Mouse (Mus musculus): ENCODE results near the gene Ubxn10. TPM values are rescaled to one million over a fixed set of nuclear protein-coding genes. Genes with fewer than 3 reads are reported as not detected.

Ubxn10 gene
- polyA plus RNA-seq, 1 experiment = 2.0 TPM

DNA sequence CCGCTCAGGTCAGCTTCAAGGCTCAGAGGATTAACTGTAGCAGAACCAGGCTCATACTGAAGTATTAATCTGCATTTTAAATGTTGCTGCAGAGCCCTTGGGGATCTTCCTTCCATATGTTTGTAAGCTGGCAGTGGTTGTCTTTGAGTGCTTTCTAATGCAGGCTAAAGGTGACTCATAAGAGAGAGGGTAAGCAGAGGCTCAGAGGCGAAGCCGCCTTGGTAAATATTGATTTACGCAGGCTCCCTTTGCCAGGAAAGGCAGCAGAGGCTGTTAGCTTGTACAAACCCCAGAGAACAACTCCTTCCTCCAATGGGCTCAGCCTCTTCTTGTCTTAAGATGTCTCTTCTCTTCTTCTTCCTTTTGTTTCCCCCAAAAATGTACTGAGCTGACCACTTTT is 64.8 kb downstream of the Ubxn10 start:
- no peak for DNase-seq
- Histone ChIP-seq H3K27ac (ENCODE audit: control insufficient read depth, insufficient read depth, low read length) (no peak overlapping the region), H3K27me3 (ENCODE audit: control insufficient read depth, insufficient read depth, low read length) (no peaks in the 10 kb centered on the region), H3K4me1 (replicated peaks; ENCODE audit: control insufficient read depth, insufficient read depth, low read length) (no peaks in the 10 kb centered on the region), H3K4me3 (ENCODE audit: control insufficient read depth, insufficient read depth, low read length) (no peak overlapping the region), H3K36me3 (ENCODE audit: control insufficient read depth, insufficient read depth, low read length) (no peaks in the 10 kb centered on the region)
- 79% methylated on average over 4 of the region's 4 CpGs for WGBS
- TF ChIP-seq CTCF (IDR thresholded peaks at IDR 0.05; ENCODE audit: borderline replicate concordance, control insufficient read depth, extremely low read depth, insufficient read depth, low read length, poor library complexity) (no peak), POLR2A (IDR thresholded peaks at IDR 0.05; ENCODE audit: control insufficient read depth, extremely low read depth, insufficient read depth, low read length, poor library complexity) (no peak)

DNA sequence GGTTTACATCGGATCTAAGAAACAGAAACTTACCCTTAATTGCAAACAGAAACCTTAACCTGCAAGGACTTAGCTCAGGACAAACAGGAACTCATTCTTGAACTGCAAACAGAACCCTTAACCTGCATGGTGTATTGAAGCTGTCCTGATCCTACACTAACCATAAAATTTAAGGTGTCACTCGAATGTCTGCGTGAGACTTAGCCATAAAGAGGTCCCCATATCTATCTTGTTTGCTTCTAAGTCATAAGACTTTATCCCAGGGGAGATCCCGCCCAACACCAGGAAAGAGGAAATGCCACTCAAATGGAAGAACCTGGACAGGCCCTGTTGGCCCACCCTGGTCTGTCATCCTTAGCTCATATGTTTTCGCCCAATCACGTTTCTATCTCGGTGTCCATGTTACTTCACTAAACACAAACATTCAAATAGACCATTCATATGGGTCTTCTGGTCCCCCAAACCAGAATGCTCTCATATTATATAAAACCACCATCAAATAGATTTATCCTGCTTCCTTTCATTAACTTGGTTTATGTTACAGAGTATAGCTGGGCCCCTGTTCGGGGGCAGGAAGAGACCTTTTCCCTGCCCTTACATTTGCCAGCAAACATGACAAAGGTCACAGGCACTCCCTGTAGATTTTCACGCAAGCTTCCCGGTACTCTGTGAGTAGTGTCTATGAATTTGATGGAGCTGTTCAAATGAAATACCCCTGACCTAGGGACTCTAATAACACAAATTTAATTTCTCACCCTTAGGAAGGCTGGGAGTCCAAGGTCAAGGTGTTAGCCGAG is 66.7 kb downstream of the Ubxn10 start:
- no peaks in the 10 kb centered on the region for H3K36me3 ChIP-seq (ENCODE audit: control insufficient read depth, insufficient read depth, low read length)
- TF ChIP-seq POLR2A (IDR thresholded peaks at IDR 0.05; ENCODE audit: control insufficient read depth, extremely low read depth, insufficient read depth, low read length, poor library complexity) (no peak), CTCF (IDR thresholded peaks at IDR 0.05; ENCODE audit: borderline replicate concordance, control insufficient read depth, extremely low read depth, insufficient read depth, low read length, poor library complexity) (no peak)

DNA sequence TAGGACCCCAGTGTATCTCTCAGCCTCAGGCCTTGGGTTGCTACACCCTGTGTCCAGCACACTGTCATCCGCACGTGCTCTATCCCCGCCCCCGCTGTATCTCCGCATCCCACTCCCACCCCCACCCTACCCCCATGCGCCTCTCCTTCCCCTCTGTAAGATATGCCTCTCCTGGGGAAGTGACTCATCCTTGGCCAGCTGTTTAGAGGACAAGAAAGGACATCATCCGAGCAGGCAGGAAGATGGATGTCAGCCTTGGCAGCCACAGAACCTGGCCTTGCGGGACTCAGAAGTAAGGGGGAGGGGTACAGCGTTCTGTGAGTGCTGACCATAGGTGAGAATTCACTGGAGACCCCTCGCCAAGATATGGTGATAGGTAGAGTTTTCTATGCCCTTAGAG is 70.4 kb downstream of the Ubxn10 start:
- no peaks in the 10 kb centered on the region for H3K27me3 ChIP-seq (ENCODE audit: control insufficient read depth, insufficient read depth, low read length)
- WGBS = 69% methylated on average over 10 of the region's 10 CpGs
- H3K4me1 ChIP-seq (replicated peaks; ENCODE audit: control insufficient read depth, insufficient read depth, low read length) = no peaks in the 10 kb centered on the region
- TF ChIP-seq POLR2A (IDR thresholded peaks at IDR 0.05; ENCODE audit: control insufficient read depth, extremely low read depth, insufficient read depth, low read length, poor library complexity) (no peak), CTCF (IDR thresholded peaks at IDR 0.05; ENCODE audit: borderline replicate concordance, control insufficient read depth, extremely low read depth, insufficient read depth, low read length, poor library complexity) (no peak)
- DNase-seq = no peak
- H3K27ac ChIP-seq (ENCODE audit: control insufficient read depth, insufficient read depth, low read length) = no peak overlapping the region
- H3K36me3 ChIP-seq (ENCODE audit: control insufficient read depth, insufficient read depth, low read length) = no peaks in the 10 kb centered on the region
- no peak overlapping the region for H3K4me3 ChIP-seq (ENCODE audit: control insufficient read depth, insufficient read depth, low read length)

More for the DNA sequence above, 66.7 kb downstream of the Ubxn10 start:
- Histone ChIP-seq H3K4me3 (ENCODE audit: control insufficient read depth, insufficient read depth, low read length) (no peak overlapping the region), H3K4me1 (replicated peaks; ENCODE audit: control insufficient read depth, insufficient read depth, low read length) (no peaks in the 10 kb centered on the region), H3K27me3 (ENCODE audit: control insufficient read depth, insufficient read depth, low read length) (no peaks in the 10 kb centered on the region), H3K27ac (ENCODE audit: control insufficient read depth, insufficient read depth, low read length) (no peak overlapping the region)
- WGBS = 89% methylated on average over 11 of the region's 11 CpGs
- no peak for DNase-seq

GRCm38 (mm10) chr4:138659936-138660602 is 76.9 kb downstream of the Ubxn10 start:
- WGBS = 84% methylated on average over 11 of the region's 11 CpGs
- H3K36me3 ChIP-seq (ENCODE audit: control insufficient read depth, insufficient read depth, low read length) = no peaks in the 10 kb centered on the region

More at GRCm38 (mm10) chr4:138659936-138660602, 76.9 kb downstream of the Ubxn10 start:
- Histone ChIP-seq H3K27ac (ENCODE audit: control insufficient read depth, insufficient read depth, low read length) (no peak overlapping the region), H3K4me3 (ENCODE audit: control insufficient read depth, insufficient read depth, low read length) (no peak overlapping the region), H3K4me1 (replicated peaks; ENCODE audit: control insufficient read depth, insufficient read depth, low read length) (no peaks in the 10 kb centered on the region), H3K27me3 (ENCODE audit: control insufficient read depth, insufficient read depth, low read length) (no peaks in the 10 kb centered on the region)
- no peak for DNase-seq
- TF ChIP-seq CTCF (IDR thresholded peaks at IDR 0.05; ENCODE audit: borderline replicate concordance, control insufficient read depth, extremely low read depth, insufficient read depth, low read length, poor library complexity) = no peak
- no peak for TF ChIP-seq POLR2A (IDR thresholded peaks at IDR 0.05; ENCODE audit: control insufficient read depth, extremely low read depth, insufficient read depth, low read length, poor library complexity)

Other genes starting within 250 kb of the Ubxn10 start
- gene Vwa5b1, start 101.3 kb downstream of the Ubxn10 start, polyA plus RNA-seq (2012; rRNA removed) = 0.08 and 0.09 TPM in 2 replicates
- gene Pla2g2c, start 12.4 kb downstream of the Ubxn10 start, polyA plus RNA-seq (2012; rRNA removed) = not detected in 2 replicates
- gene Pla2g2f, start 20.5 kb upstream of the Ubxn10 start, polyA plus RNA-seq (2012; rRNA removed) = 2.1 and 3.1 TPM in 2 replicates
- 35.0 and 54.4 TPM in 2 replicates for gene Pla2g2d, start 38.6 kb upstream of the Ubxn10 start, polyA plus RNA-seq (2012; rRNA removed)
- 1.1 and 11.5 TPM in 2 replicates for gene Pla2g5, start 126.3 kb upstream of the Ubxn10 start, polyA plus RNA-seq (2012; rRNA removed)
- not detected in 2 replicates for gene Gm13030, start 136.8 kb upstream of the Ubxn10 start, polyA plus RNA-seq (2012; rRNA removed)
- gene Pla2g2e, start 140.8 kb upstream of the Ubxn10 start, polyA plus RNA-seq (2012; rRNA removed) = 1.1 and 1.6 TPM in 2 replicates
- 8.9 and 9.5 TPM in 2 replicates for gene Otud3, start 176.8 kb upstream of the Ubxn10 start, polyA plus RNA-seq (2012; rRNA removed)
- 2.1 and 2.3 TPM in 2 replicates for gene Rnf186, start 229.9 kb upstream of the Ubxn10 start, polyA plus RNA-seq (2012; rRNA removed)
- gene Tmco4, start 235.7 kb upstream of the Ubxn10 start, polyA plus RNA-seq (2012; rRNA removed) = 30.2 and 30.7 TPM in 2 replicates

All from thymus, adult 2 months (tissue).